Mouse (Mus musculus) granulocyte monocyte progenitor cell, adult 5-6 weeks (primary cell): ENCODE results near the gene Mrgprd. TPM values are rescaled to one million over a fixed set of nuclear protein-coding genes. Genes with fewer than 3 reads are reported as not detected.

ENCODE experiments used
- ATAC-seq: replicated peaks from 2 replicates; pipeline ENCODE4 v1.8.0; 2016; ENCODE audit warnings: mild to moderate bottlenecking, moderate TSS enrichment, inconsistent platforms; ENCODE audit not compliant: poor library complexity, severe bottlenecking
- total RNA-seq, 2 experiments: library from RNA; stranded (forward) in 1 of 2; stranded (reverse) in 1 of 2; fragments of 200-712, 200-1000 nt in 1 of 2; fragments of >200 nt in 1 of 2; fragmentation: Nextera tagmentation in 1 of 2; gene quantifications; 2 replicates each; pipeline ENCODE4 v1.2.3; 2014 to 2017

The Mrgprd gene
- total RNA-seq, 2 experiments from 2014 or later: not detected

GRCm38 (mm10) chr7:145337889-145338288 is 23.3 kb downstream of the Mrgprd start:
- ATAC-seq: no peak

- ATAC-seq: peak; percentile 42
These were observed 25.7 kb downstream of the Mrgprd start for GRCm38 (mm10) chr7:145340248-145340904.

Other genes with a start within 250 kb of the Mrgprd start
- gene 1810010D01Rik, start 106.7 kb upstream of the Mrgprd start, total RNA-seq (2014; fragmentation: Nextera tagmentation): not detected in 2 replicates
- not detected in 2 replicates for gene 1810010D01Rik, start 106.7 kb upstream of the Mrgprd start, total RNA-seq (2017)
- gene Tpcn2, start 30.8 kb upstream of the Mrgprd start, total RNA-seq (2014; fragmentation: Nextera tagmentation): 4.8 and 7.9 TPM in 2 replicates
- gene Tpcn2, start 30.8 kb upstream of the Mrgprd start, total RNA-seq (2017): 3.4 and 3.6 TPM in 2 replicates
- not detected in 2 replicates for gene Mrgprf, start 14.0 kb upstream of the Mrgprd start, total RNA-seq (2014; fragmentation: Nextera tagmentation)
- gene Mrgprf, start 14.0 kb upstream of the Mrgprd start, total RNA-seq (2017): not detected in 2 replicates